Mouse (Mus musculus) gastrocnemius, adult 18-20 months (tissue): ENCODE measurements at regions not wholly inside any gene's neighbourhood (a gene's known extent, or its start where the extent isn't known, plus 50 kb on each side); places are given as distances from the start of the nearest gene placed in this dataset.

Experiments used
- DNase-seq: peaks from one replicate; pipeline ENCODE4 v3.0.0; 2021; ENCODE audit warnings: low spot score

- no peak for DNase-seq
These were observed 943.8 kb downstream of the Slc4a3 start for GRCm38 (mm10) chr1:76489681-76490492.

GRCm38 (mm10) chr1:76490719-76491118 lies 944.7 kb downstream of the Slc4a3 start:
- no peak for DNase-seq

GRCm38 (mm10) chr1:76491187-76491586 lies 945.1 kb downstream of the Slc4a3 start:
- no peak for DNase-seq

- DNase-seq = no peak
These were observed 959.1 kb downstream of the Slc4a3 start for GRCm38 (mm10) chr1:76505150-76505549.

- no peak for DNase-seq
These were observed 962.8 kb downstream of the Slc4a3 start for GRCm38 (mm10) chr1:76508821-76509220.

DNA sequence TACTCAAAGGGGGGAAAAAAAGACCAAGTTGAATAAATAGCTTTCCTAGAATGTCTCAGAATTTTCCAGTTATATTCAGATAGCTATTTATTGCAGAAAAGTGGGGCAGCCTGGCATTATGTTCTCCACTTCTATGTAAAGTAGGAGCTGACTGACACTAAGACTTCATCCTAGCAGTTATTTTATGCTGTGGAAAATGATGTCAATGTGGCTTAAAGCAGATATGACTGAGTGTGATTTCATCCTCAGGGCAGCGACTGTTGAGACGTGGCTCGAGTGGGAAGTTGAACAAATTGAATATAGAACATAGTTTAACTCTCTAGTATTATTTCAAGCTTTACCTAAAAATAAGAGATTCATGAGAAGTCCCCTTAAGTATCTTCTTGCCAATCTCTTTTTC lies 963.4 kb downstream of the Slc4a3 start:
- no peak for DNase-seq

DNA sequence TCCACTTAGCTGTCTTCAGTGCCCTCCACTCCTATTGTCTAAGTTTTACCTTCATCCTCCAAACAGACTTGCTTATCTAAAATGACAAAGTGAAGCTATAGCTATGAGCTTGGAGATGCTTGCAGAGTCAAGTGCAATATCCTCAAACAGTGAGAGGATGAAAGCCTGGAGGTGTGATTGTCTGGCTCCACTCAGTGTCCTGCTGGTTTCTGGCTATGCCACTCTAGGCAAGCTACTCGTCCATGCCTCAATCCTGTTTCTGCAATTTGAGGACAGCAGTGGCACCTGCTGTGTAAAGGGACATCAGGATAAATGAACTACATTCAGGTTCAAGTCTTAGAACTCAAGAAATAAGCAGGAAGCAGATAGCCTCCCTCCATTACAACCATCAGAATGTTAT lies 966.1 kb downstream of the Slc4a3 start:
- no peak for DNase-seq

GRCm38 (mm10) chr1:76513490-76513889 lies 967.4 kb downstream of the Slc4a3 start:
- DNase-seq = no peak

DNA sequence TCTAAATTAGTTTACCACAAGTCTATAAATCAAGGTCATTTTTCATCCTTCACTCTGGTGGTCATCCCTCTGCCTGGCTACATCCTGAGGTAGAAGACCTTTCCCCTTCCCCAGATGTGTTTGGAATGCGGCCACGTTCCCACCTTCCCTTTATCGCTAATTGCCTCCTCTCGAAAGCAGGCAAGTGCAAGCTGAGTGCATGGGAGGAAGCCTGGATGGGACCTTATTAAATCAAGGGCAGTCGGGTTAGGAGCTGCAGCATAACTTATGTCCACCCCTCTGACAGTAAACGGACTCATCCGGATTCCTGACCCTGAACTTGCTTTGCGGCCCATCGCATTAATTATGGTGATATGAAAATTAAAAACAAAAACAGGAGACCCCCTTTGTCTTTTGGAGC lies 983.5 kb downstream of the Slc4a3 start:
- no peak for DNase-seq

DNA sequence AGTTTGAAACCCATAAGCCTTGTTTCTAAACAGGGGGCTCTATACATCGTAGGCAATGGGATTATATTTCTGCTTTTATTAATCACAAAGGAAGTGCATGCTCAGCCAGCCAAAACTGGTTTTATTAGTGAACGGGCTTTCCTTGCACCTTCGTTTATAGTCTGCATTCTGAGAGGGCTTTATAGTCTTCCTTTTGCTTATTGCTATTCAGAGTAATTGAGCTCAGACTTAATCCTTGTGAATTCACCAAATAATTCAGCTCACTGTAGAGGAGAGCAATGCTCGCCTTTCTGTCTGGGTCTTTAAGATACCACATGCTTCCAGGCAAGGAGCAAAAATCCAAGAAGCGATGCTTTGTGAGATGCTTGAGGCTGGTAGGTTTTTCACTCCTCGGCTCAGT lies 984.3 kb downstream of the Slc4a3 start:
- DNase-seq = no peak

GRCm38 (mm10) chr1:76535522-76535956 lies 979.3 kb downstream of the Epha4 start:
- no peak for DNase-seq

- no peak for DNase-seq
These were observed 974.4 kb downstream of the Epha4 start for GRCm38 (mm10) chr1:76540529-76540928.

GRCm38 (mm10) chr1:76550876-76551275 lies 964.0 kb downstream of the Epha4 start:
- peak; percentile 29 for DNase-seq

DNA sequence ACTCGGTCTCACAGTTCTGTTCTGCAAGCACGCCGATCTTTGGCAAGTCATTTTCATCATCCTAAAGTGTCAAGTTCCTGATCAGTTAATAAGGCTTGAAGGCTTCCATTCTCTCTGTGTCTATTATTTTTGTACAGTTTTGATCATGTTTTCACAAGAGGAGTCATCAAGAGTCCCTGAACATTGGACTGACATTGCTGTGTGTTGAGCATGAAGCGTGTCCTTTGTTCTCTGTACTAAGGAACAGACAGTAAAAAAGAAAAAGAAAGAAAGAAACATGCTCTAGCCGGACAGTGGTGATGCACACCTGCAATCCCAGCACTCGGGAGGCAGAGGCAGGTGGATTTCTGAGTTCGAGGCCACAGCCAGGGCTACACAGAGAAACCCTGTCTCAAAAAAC lies 955.4 kb downstream of the Epha4 start:
- DNase-seq = no peak

- no peak for DNase-seq
These were observed 939.4 kb downstream of the Epha4 start for GRCm38 (mm10) chr1:76575487-76575886.

- no peak for DNase-seq
These were observed 929.0 kb downstream of the Epha4 start for GRCm38 (mm10) chr1:76585921-76586320.

DNA sequence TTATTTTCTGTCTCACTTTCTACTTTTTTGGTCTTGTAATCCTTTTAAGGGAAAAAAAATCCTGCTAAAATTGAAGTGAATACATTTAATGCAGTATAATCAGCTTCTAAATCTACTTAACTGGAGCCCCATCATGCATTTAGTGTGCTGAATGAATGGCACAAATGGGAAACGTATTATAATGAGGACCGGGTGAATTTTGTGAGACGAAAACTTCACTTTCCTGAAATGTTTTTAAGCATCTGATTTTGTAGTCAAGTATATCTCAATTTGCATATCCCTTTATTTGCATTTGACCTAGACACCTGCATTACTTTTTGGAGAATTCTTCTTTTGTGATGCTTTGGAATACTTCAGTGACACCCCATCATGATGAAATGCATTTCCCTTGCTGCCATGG lies 889.1 kb downstream of the Epha4 start:
- no peak for DNase-seq

DNA sequence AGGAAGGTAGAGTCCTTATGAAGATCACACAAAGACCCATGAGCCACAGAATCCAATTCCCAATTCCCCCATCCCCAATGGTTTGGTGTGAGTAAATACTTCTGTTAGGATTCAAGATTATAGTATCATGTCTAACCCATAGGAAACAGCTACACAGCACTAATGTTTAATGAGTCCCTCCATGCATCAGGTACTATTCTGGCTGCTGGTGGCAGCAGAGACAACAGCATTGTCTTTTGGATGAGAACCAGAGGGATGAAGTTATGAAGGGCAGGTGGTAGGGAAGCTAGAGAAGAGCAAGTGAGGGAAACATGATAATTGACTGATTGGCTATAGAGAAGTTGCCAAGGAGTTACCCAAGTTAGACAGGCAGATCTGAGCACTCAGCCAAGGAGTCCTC lies 885.0 kb downstream of the Epha4 start:
- no peak for DNase-seq

GRCm38 (mm10) chr1:76634071-76634470 lies 880.8 kb downstream of the Epha4 start:
- DNase-seq = no peak

DNA sequence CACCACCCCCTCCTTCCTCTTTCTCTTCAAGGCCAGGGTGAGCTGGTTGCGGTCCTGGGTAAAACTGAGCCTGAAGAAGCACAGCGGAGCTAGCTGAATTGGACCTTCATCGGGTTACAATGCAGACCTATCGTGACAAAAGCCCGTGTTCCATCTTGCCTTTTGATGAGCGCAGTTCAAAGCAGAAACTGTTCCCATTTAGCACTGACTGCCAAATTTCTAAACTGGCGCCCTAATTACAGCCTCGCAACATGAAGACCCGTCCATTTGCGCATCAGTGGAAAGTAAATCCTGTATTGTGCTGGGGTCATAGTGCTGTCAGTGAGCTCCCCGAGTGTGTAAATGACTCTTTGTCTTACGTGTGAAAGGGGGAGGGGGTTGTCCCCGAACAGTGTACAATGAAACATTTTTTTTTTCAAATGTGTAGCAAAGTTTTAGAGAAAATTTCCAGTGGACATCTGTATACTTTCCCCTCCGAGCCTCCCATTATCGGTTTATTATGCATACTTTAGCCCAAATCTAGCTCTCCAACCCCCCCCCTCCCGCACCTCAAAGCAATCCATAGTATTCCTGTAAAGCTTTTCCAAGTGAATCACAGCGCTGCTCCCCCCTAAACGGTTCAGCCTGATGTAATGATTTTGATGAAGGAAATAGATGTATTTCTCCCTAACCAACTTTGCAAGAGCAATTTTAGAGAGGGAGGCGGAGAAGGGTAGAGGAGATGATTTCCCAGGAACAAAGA lies 877.4 kb downstream of the Epha4 start:
- no peak for DNase-seq

- DNase-seq = no peak
These were observed 876.9 kb downstream of the Epha4 start for GRCm38 (mm10) chr1:76638010-76638400.

GRCm38 (mm10) chr1:76641181-76641711 lies 873.6 kb downstream of the Epha4 start:
- no peak for DNase-seq

DNA sequence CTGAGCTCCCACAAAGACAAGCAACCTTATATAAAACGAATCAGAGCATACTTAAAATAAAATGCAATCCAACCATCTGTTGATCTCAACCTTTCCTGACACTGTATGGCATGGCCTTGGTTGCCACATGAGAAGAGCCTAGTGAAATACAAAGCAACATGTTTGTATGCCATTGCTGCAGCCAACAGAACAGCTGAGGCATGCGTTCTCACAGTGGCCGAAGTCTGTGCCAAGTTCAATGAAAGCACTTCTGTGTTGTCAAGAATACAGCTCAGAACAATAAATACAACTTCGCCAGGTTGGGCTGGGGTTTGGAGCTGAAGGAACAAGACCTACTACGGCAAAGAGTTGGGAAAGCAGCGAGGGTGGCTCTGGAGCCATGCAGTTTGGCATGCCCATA lies 872.2 kb downstream of the Epha4 start:
- no peak for DNase-seq
